Mouse (Mus musculus) CH12.LX (cell line): Measurements from ENCODE around the gene Armh1. TPM values are rescaled to one million over a fixed set of nuclear protein-coding genes. Genes with fewer than 3 reads are reported as not detected.

Experiments
- DNase-seq: peaks from one replicate; pipeline ENCODE4 v3.0.0-alpha.2; 2013; ENCODE audit errors: extremely low read depth
- H3K27ac ChIP-seq: 2 replicates; pipeline ENCODE4 v1.5.1; 2012; ENCODE audit warnings: low read depth, mild to moderate bottlenecking, control low read depth, moderate library complexity; ENCODE audit not compliant: insufficient read depth
- H3K27me3 ChIP-seq: replicated peaks from 2 replicates; pipeline ENCODE3; 2012; ENCODE audit warnings: inconsistent platforms
- H3K36me3 ChIP-seq, 2 experiments: replicated peaks in 1 of 2; 2 replicates each; pipeline versions ENCODE3 to v1.6.1; 2012; ENCODE audit warnings: inconsistent platforms in 1 of 2, low read length in 1 of 2, mild to moderate bottlenecking in 1 of 2, mixed read lengths in 1 of 2, moderate library complexity in 1 of 2; ENCODE audit not compliant: control insufficient read depth in 1 of 2, insufficient read depth in 1 of 2
- H3K4me1 ChIP-seq, 2 experiments: 2 replicates each; pipeline ENCODE4 v1.6.1; 2012; ENCODE audit warnings: inconsistent platforms in 1 of 2, moderate library complexity in 1 of 2; ENCODE audit not compliant: insufficient read depth in 2 of 2, control insufficient read depth in 1 of 2
- H3K4me2 ChIP-seq: 2 replicates; pipeline ENCODE4 v1.6.1; 2012; ENCODE audit warnings: low read depth, mild to moderate bottlenecking, control low read depth; ENCODE audit not compliant: poor library complexity, insufficient read depth, severe bottlenecking
- H3K4me3 ChIP-seq, 3 experiments: fragments of 150-350 bp in 1 of 3; sonication (generic) in 1 of 3; replicated peaks in 1 of 3; 2 replicates each; pipeline versions ENCODE3 to v1.5.1; 2011 to 2012; ENCODE audit warnings: low read depth in 2 of 3, low read length in 2 of 3, mild to moderate bottlenecking in 2 of 3, moderate library complexity in 2 of 3, control low read depth in 1 of 3, improper control_type of control experiment in 1 of 3, inconsistent platforms in 1 of 3, mixed read lengths in 1 of 3; ENCODE audit not compliant: poor library complexity in 1 of 3
- H3K79me2 ChIP-seq: replicated peaks from 2 replicates; pipeline ENCODE4 v1.6.1; 2012; ENCODE audit warnings: mild to moderate bottlenecking, moderate library complexity; ENCODE audit not compliant: control insufficient read depth, poor library complexity, insufficient read depth, severe bottlenecking; ENCODE audit errors: extremely low read depth
- H3K9ac ChIP-seq: 2 replicates; pipeline ENCODE4 v1.6.1; 2012; ENCODE audit warnings: low read depth, mild to moderate bottlenecking, control low read depth, moderate library complexity; ENCODE audit not compliant: insufficient read depth
- H3K9me3 ChIP-seq: replicated peaks from 2 replicates; pipeline ENCODE3; 2012; ENCODE audit warnings: low read length, inconsistent platforms, mixed read lengths
- BHLHE40 ChIP-seq: IDR thresholded peaks from 2 replicates; pipeline ENCODE4 v1.6.1; 2011; ENCODE audit warnings: mild to moderate bottlenecking, low read depth, low read length, improper control_type of control experiment
- CHD1 ChIP-seq: IDR thresholded peaks from 2 replicates; pipeline ENCODE4 v1.6.1; 2012; ENCODE audit warnings: low read depth, low read length, improper control_type of control experiment, inconsistent platforms
- CTCF ChIP-seq, 2 experiments: IDR thresholded peaks in 1 of 2; conservative IDR thresholded peaks in 1 of 2; 2 replicates each; pipeline ENCODE4 v1.5.1; 2011 to 2012; ENCODE audit warnings: low read depth in 2 of 2, low read length in 2 of 2, improper control_type of control experiment in 1 of 2, inconsistent platforms in 1 of 2, mild to moderate bottlenecking in 1 of 2, moderate library complexity in 1 of 2
- ELF1 ChIP-seq: IDR thresholded peaks from 2 replicates; pipeline ENCODE4 v1.6.1; 2014; ENCODE audit warnings: low read depth, mild to moderate bottlenecking, inconsistent platforms, low read length, improper control_type of control experiment
- ETS1 ChIP-seq: conservative IDR thresholded peaks from 2 replicates; pipeline ENCODE4 v1.6.1; 2012; ENCODE audit warnings: low read depth, mild to moderate bottlenecking, inconsistent platforms, low read length, improper control_type of control experiment, moderate library complexity
- GABPA ChIP-seq: IDR thresholded peaks from 2 replicates; pipeline ENCODE4 v1.6.1; 2012; ENCODE audit warnings: low read depth, low read length, improper control_type of control experiment, inconsistent platforms; ENCODE audit not compliant: insufficient replicate concordance
- HCFC1 ChIP-seq: IDR thresholded peaks from 2 replicates; pipeline ENCODE4 v1.6.1; 2012; ENCODE audit warnings: low read depth, mild to moderate bottlenecking, inconsistent platforms, low read length, improper control_type of control experiment
- IRF4 ChIP-seq: IDR thresholded peaks from 2 replicates; pipeline ENCODE4 v1.6.1; 2014; ENCODE audit warnings: low read depth, mild to moderate bottlenecking, inconsistent platforms, low read length, improper control_type of control experiment
- JUND ChIP-seq: conservative IDR thresholded peaks from 2 replicates; pipeline ENCODE4 v1.6.1; 2011; ENCODE audit warnings: low read depth, low read length, improper control_type of control experiment
- KAT2A ChIP-seq: IDR thresholded peaks from 2 replicates; pipeline ENCODE4 v1.6.1; 2012; ENCODE audit warnings: low read length, improper control_type of control experiment, inconsistent platforms; ENCODE audit not compliant: insufficient replicate concordance
- MAFK ChIP-seq: IDR thresholded peaks from 2 replicates; pipeline ENCODE4 v1.6.1; 2011; ENCODE audit warnings: low read length, improper control_type of control experiment; ENCODE audit not compliant: insufficient replicate concordance
- MAX ChIP-seq: IDR thresholded peaks from 2 replicates; pipeline ENCODE4 v1.6.1; 2011; ENCODE audit warnings: low read length, improper control_type of control experiment
- MAZ ChIP-seq: IDR thresholded peaks from 2 replicates; pipeline ENCODE4 v1.6.1; 2012; ENCODE audit warnings: low read depth, mild to moderate bottlenecking, inconsistent platforms, low read length, improper control_type of control experiment, moderate library complexity
- MEF2A ChIP-seq: IDR thresholded peaks from 2 replicates; pipeline ENCODE4 v1.6.1; 2014; ENCODE audit warnings: low read depth, mild to moderate bottlenecking, inconsistent platforms, low read length, improper control_type of control experiment, borderline replicate concordance
- MXI1 ChIP-seq: IDR thresholded peaks from 2 replicates; pipeline ENCODE4 v1.6.1; 2011; ENCODE audit warnings: mild to moderate bottlenecking, low read depth, low read length, improper control_type of control experiment
- MYC ChIP-seq: IDR thresholded peaks from 2 replicates; pipeline ENCODE4 v1.6.1; 2011; ENCODE audit warnings: low read depth, mild to moderate bottlenecking, improper control_type of control experiment, low read length
- POLR2A ChIP-seq: IDR thresholded peaks from 2 replicates; pipeline ENCODE4 v1.6.1; 2011; ENCODE audit warnings: low read depth, mild to moderate bottlenecking, improper control_type of control experiment, low read length
- RCOR1 ChIP-seq: conservative IDR thresholded peaks from 2 replicates; pipeline ENCODE4 v1.6.1; 2012; ENCODE audit warnings: low read depth, mild to moderate bottlenecking, inconsistent platforms, low read length, improper control_type of control experiment
- SMC3 ChIP-seq: IDR thresholded peaks from 2 replicates; pipeline ENCODE4 v1.6.1; 2011; ENCODE audit warnings: low read depth, low read length, improper control_type of control experiment
- TBP ChIP-seq: conservative IDR thresholded peaks from 2 replicates; pipeline ENCODE4 v1.6.1; 2011; ENCODE audit warnings: low read depth, low read length, improper control_type of control experiment
- TCF12 ChIP-seq: IDR thresholded peaks from 2 replicates; pipeline ENCODE4 v1.6.1; 2014; ENCODE audit warnings: low read depth, mild to moderate bottlenecking, inconsistent platforms, low read length, improper control_type of control experiment
- UBTF ChIP-seq: IDR thresholded peaks from 2 replicates; pipeline ENCODE4 v1.6.1; 2012; ENCODE audit warnings: low read depth, mild to moderate bottlenecking, inconsistent platforms, low read length, improper control_type of control experiment, moderate library complexity
- USF1 ChIP-seq: IDR thresholded peaks from 2 replicates; pipeline ENCODE4 v1.6.1; 2014; ENCODE audit warnings: low read depth, mild to moderate bottlenecking, inconsistent platforms, low read length, improper control_type of control experiment
- USF2 ChIP-seq: conservative IDR thresholded peaks from 2 replicates; pipeline ENCODE4 v1.6.1; 2011; ENCODE audit warnings: low read depth, low read length, improper control_type of control experiment
- ZC3H11A ChIP-seq: IDR thresholded peaks from 2 replicates; pipeline ENCODE4 v1.6.1; 2012; ENCODE audit warnings: low read depth, mild to moderate bottlenecking, inconsistent platforms, low read length, improper control_type of control experiment
- ZKSCAN1 ChIP-seq: IDR thresholded peaks from 2 replicates; pipeline ENCODE4 v1.6.1; 2012; ENCODE audit warnings: low read depth, inconsistent platforms, low read length, improper control_type of control experiment, borderline replicate concordance
- ZMIZ1 ChIP-seq: IDR thresholded peaks from 2 replicates; pipeline ENCODE4 v1.6.1; 2012; ENCODE audit warnings: low read depth, mild to moderate bottlenecking, inconsistent platforms, low read length, improper control_type of control experiment
- ZNF384 ChIP-seq: IDR thresholded peaks from 2 replicates; pipeline ENCODE4 v1.6.1; 2012; ENCODE audit warnings: low read depth, low read length, improper control_type of control experiment, inconsistent platforms
- dilution Hi-C: fragments of 300-500 bp; cut with MboI; formaldehyde crosslinking; loops from 2 replicates; pipeline ENCODE4 v1.14.3; 2020; ENCODE audit warnings: low sequenced_read_pairs; ENCODE audit not compliant: extremely low pct_unique_long_range_greater_than_20kb, extremely low pct_ligation_motif_present
- in situ Hi-C: fragments of 300-500 bp; cut with MboI; formaldehyde crosslinking; loops from 3 replicates; pipeline ENCODE4 v1.14.3; 2019; ENCODE audit warnings: low sequenced_read_pairs, low pct_ligation_motif_present, low pct_unique_long_range_greater_than_20kb, mixed read lengths
- polyA plus RNA-seq: library from polyadenylated mRNA; unstranded; fragments of >175 nt; gene quantifications from 2 replicates; pipeline ENCODE4 v1.2.1, GENCODE M21; 2012; ENCODE audit warnings: low read depth; ENCODE audit not compliant: insufficient read length
- total RNA-seq, 2 experiments: library from RNA; depleted of rRNA; stranded (reverse); fragments of 300-350 nt in 1 of 2; fragments of >200 nt in 1 of 2; gene quantifications; 2 replicates each; pipeline ENCODE4 v1.2.3; 2012 to 2014

The Armh1 gene
- total and polyA plus RNA-seq, 3 experiments = not detected

DNA sequence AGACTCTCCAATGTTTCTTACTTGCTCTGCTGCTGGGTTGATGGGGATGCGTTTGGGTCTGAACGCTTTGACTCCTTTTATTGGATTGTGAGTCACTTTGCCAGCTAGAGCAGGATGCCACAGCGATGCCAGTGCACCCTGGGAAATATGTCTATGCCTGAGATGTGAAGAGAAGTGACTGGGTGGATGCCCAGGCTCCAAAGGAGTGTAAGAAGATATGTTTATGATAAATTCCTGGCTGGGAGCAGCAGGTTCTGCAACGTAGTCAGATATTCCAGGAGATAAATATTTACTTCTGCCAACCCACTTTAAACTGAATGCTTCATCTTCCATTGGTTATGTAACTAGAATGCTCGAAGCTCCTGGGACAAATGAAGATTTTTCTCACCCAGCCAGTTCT lies 34.9 kb downstream of the Armh1 start:
- peaks cover 3% of the 10 kb centered on the region for H3K27me3 ChIP-seq
- peaks cover 0 to 8% of the 10 kb centered on the region in 2 experiments for H3K36me3 ChIP-seq
- H3K9me3 ChIP-seq = no peaks in the 10 kb centered on the region
- no peak overlapping the region for H3K27ac ChIP-seq
- no peak overlapping the region for H3K9ac ChIP-seq
- in situ Hi-C loops = loop anchor here (5.0 kb wide), 1 partner anchor 40 kb away; no protein-coding TSS in a partner anchor
- no peaks in the 10 kb centered on the region for H3K79me2 ChIP-seq
- H3K4me1 ChIP-seq = peaks cover 0 to 10% of the 10 kb centered on the region in 2 experiments; a peak in 2 of 4 replicates
- H3K4me2 ChIP-seq = no peak overlapping the region
- TF ChIP-seq MAFK (no peak), MYC (no peak), JUND (no peak), USF1 (no peak), SMC3 (no peak), ELF1 (no peak), CTCF (conservative IDR thresholded peaks at IDR 0.05 in 1 of 2, IDR thresholded peaks at IDR 0.05 in 1 of 2; ENCODE audit: low read depth in 2 of 2, low read length in 2 of 2) (no peak), ETS1 (no peak), ZC3H11A (no peak), IRF4 (no peak), HCFC1 (no peak), RCOR1 (no peak), KAT2A (no peak), USF2 (no peak), POLR2A (no peak), MAX (no peak), MXI1 (no peak), GABPA (no peak), ZKSCAN1 (no peak), CHD1 (no peak)
- TF ChIP-seq, all 38 proteins: peak for 0
- no peak for DNase-seq
- no peak overlapping the region for H3K4me3 ChIP-seq
- dilution Hi-C loops = no loop called here

DNA sequence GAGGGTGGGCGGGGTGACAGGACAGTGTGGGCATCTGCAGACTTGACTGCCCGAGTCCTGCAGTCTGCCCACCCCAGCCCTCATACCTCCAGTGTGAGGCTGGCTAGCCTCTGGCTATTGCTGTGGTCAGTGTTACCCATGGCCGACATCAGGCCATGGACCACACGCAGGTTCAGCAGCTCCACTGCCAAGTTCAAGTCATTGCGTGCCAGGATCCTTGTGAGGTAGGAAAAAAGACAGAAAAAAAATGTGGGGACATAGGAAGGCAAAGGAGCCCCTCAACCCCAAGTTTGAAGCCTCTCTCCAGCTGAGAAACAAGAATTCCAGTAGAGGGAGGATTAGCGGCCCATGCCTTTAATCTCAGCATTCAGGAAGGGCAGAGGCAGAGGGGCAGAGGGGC lies 37.7 kb downstream of the Armh1 start:
- dilution Hi-C loops = no loop called here
- peaks cover 3% of the 10 kb centered on the region for H3K27me3 ChIP-seq
- in situ Hi-C loops = no loop called here

More for the DNA sequence above, 37.7 kb downstream of the Armh1 start:
- Histone ChIP-seq H3K9me3 (no peaks in the 10 kb centered on the region), H3K79me2 (no peaks in the 10 kb centered on the region), H3K4me3 (no peak overlapping the region), H3K27ac (no peak overlapping the region), H3K36me3 (peaks cover 0 to 11% of the 10 kb centered on the region in 2 experiments), H3K4me2 (no peak overlapping the region), H3K4me1 (peaks cover 0 to 19% of the 10 kb centered on the region in 2 experiments; a peak in 2 of 4 replicates), H3K9ac (no peak overlapping the region)
- no peak for DNase-seq
- TF ChIP-seq TBP = no peak
- no peak for TF ChIP-seq BHLHE40
- no peak for TF ChIP-seq ZMIZ1
- no peak for TF ChIP-seq KAT2A
- no peak for TF ChIP-seq MAZ
- TF ChIP-seq IRF4 = no peak
- no peak for TF ChIP-seq ZNF384
- TF ChIP-seq MEF2A = no peak
- no peak for TF ChIP-seq UBTF
- TF ChIP-seq MAX = no peak
- TF ChIP-seq GABPA = no peak
- TF ChIP-seq TCF12 = no peak
